Mouse (Mus musculus) hindbrain, embryonic 15.5 days (tissue): ENCODE measurements around the gene Hes6. TPM values are rescaled to one million over a fixed set of nuclear protein-coding genes. Genes with fewer than 3 reads are reported as not detected.

Experiments
- ATAC-seq: fragments of 200-750 bp; cut with Nextera tagmentation; 2 replicates; pipeline ENCODE4 v1.8.0; 2017; ENCODE audit warnings: low read depth, moderate number of reproducible peaks, moderate TSS enrichment; ENCODE audit not compliant: low FRiP score
- H3K27ac ChIP-seq: fragments of 300-500 bp; sonication (generic); replicated peaks from 2 replicates; pipeline ENCODE4 v1.5.1; 2015; ENCODE audit warnings: mild to moderate bottlenecking, inconsistent platforms
- H3K27me3 ChIP-seq: fragments of 300-500 bp; sonication (generic); 2 replicates; pipeline ENCODE4 v1.6.1; 2015; ENCODE audit warnings: control low read depth, inconsistent platforms
- H3K36me3 ChIP-seq: fragments of 300-500 bp; sonication (generic); 2 replicates; pipeline ENCODE4 v1.6.1; 2015; ENCODE audit warnings: control low read depth, inconsistent platforms
- H3K4me1 ChIP-seq: fragments of 300-500 bp; sonication (generic); replicated peaks from 2 replicates; pipeline ENCODE4 v1.6.1; 2015; ENCODE audit warnings: control low read depth, inconsistent platforms
- H3K4me2 ChIP-seq: fragments of 300-500 bp; sonication (generic); 2 replicates; pipeline ENCODE4 v1.6.1; 2015; ENCODE audit warnings: moderate library complexity, mild to moderate bottlenecking, inconsistent platforms
- H3K4me3 ChIP-seq: fragments of 300-500 bp; sonication (generic); 2 replicates; pipeline ENCODE4 v1.5.1; 2015; ENCODE audit warnings: mild to moderate bottlenecking, inconsistent platforms
- H3K9ac ChIP-seq: fragments of 300-500 bp; sonication (generic); 2 replicates; pipeline ENCODE4 v1.6.1; 2015; ENCODE audit warnings: inconsistent platforms
- H3K9me3 ChIP-seq: fragments of 300-500 bp; sonication (generic); 2 replicates; pipeline ENCODE4 v1.6.1; 2016; ENCODE audit warnings: control low read depth, inconsistent platforms
- WGBS: fragments of 180-500 bp; shearing (Covaris S2); methylation state at CpG from one replicate; pipeline ENCODE4 v1.1.7; 2015; 5-methylcytosine and 5-hydroxymethylcytosine counted together
- polyA plus RNA-seq: library from polyadenylated mRNA; unstranded; fragments of >200 nt; fragmentation: Nextera tagmentation; extraction: Ambion mirVana; gene quantifications from 2 replicates; pipeline ENCODE4 v1.2.1, GENCODE M21; 2015

Hes6 gene
- polyA plus RNA-seq, 1 experiment from 2014 or later, result 172 TPM

- Histone ChIP-seq H3K4me2 (peak overlapping the region; percentile 94), H3K27me3 (no peaks in the 10 kb centered on the region), H3K9ac (no peak overlapping the region), H3K27ac (peak overlapping the region; percentile 91), H3K4me3 (no peak overlapping the region), H3K4me1 (peaks cover 35% of the 10 kb centered on the region), H3K9me3 (no peaks in the 10 kb centered on the region), H3K36me3 (0 out of 2 replicates have a peak, but pooled peaks cover 9% of the 10 kb centered on the region)
- no peak for ATAC-seq
- 33% methylated on average over 4 of the region's 4 CpGs for WGBS
These were observed 1.1 kb upstream of the Hes6 start for GRCm38 (mm10) chr1:91414903-91415302.

GRCm38 (mm10) chr1:91413536-91413897, 321 bp downstream of the Hes6 start:
- Histone ChIP-seq H3K9ac (peak overlapping the region; percentile 45), H3K27me3 (no peaks in the 10 kb centered on the region), H3K27ac (peak overlapping the region; percentile 91), H3K9me3 (no peaks in the 10 kb centered on the region), H3K36me3 (0 out of 2 replicates have a peak, but pooled peaks cover 6% of the 10 kb centered on the region), H3K4me1 (peaks cover 35% of the 10 kb centered on the region), H3K4me2 (peak overlapping the region; percentile 94), H3K4me3 (peak overlapping the region; percentile 77)
- no peak for ATAC-seq
- WGBS, result under 1% methylated on average over 14 of the region's 14 CpGs

GRCm38 (mm10) chr1:91413030-91413506, 770 bp downstream of the Hes6 start:
- H3K9me3 ChIP-seq, result no peaks in the 10 kb centered on the region
- H3K9ac ChIP-seq, result peak overlapping the region; percentile 73
- peak; percentile 94 for ATAC-seq
- H3K4me2 ChIP-seq, result peak overlapping the region; percentile 94
- under 1% methylated on average over 34 of the region's 34 CpGs for WGBS
- H3K4me3 ChIP-seq, result peak overlapping the region; percentile 77
- H3K4me1 ChIP-seq, result peaks cover 35% of the 10 kb centered on the region
- peak overlapping the region; percentile 91 for H3K27ac ChIP-seq
- H3K27me3 ChIP-seq, result no peaks in the 10 kb centered on the region
- H3K36me3 ChIP-seq, result 0 out of 2 replicates have a peak, but pooled peaks cover 4% of the 10 kb centered on the region

- Histone ChIP-seq H3K27me3 (no peaks in the 10 kb centered on the region), H3K4me1 (peaks cover 35% of the 10 kb centered on the region), H3K9me3 (no peaks in the 10 kb centered on the region), H3K4me3 (peak overlapping the region; percentile 77), H3K4me2 (peak overlapping the region; percentile 94), H3K36me3 (no peaks in the 10 kb centered on the region), H3K9ac (peak overlapping the region; percentile 73), H3K27ac (peak overlapping the region; percentile 91)
- 2% methylated on average over 64 of the region's 65 CpGs for WGBS
- peak; percentile 25 for ATAC-seq
These were observed 1.4 kb downstream of the Hes6 start for GRCm38 (mm10) chr1:91412286-91413029.

- H3K4me3 ChIP-seq, result peak overlapping the region; percentile 77
- WGBS, result 47% methylated on average over 8 of the region's 8 CpGs
These were observed 2.1 kb downstream of the Hes6 start for GRCm38 (mm10) chr1:91411631-91412285.

GRCm38 (mm10) chr1:91407819-91408218, 6.0 kb downstream of the Hes6 start:
- Histone ChIP-seq H3K4me2 (no peak overlapping the region), H3K36me3 (no peaks in the 10 kb centered on the region), H3K9ac (no peak overlapping the region), H3K4me1 (peaks cover 13% of the 10 kb centered on the region), H3K27ac (no peak overlapping the region), H3K9me3 (no peaks in the 10 kb centered on the region), H3K4me3 (no peak overlapping the region), H3K27me3 (no peaks in the 10 kb centered on the region)
- no peak for ATAC-seq
- 84% methylated on average over 4 of the region's 4 CpGs for WGBS

More at GRCm38 (mm10) chr1:91411631-91412285, 2.1 kb downstream of the Hes6 start:
- Histone ChIP-seq H3K9ac (peak overlapping the region; percentile 73), H3K27me3 (no peaks in the 10 kb centered on the region), H3K9me3 (no peaks in the 10 kb centered on the region), H3K36me3 (no peaks in the 10 kb centered on the region), H3K27ac (no peak overlapping the region), H3K4me2 (peak overlapping the region; percentile 94), H3K4me1 (peaks cover 35% of the 10 kb centered on the region)
- ATAC-seq, result no peak

- no peak for ATAC-seq
- WGBS, result 54% methylated on average over 23 of the region's 23 CpGs
These were observed 8.2 kb downstream of the Hes6 start for GRCm38 (mm10) chr1:91405406-91406169.

GRCm38 (mm10) chr1:91404976-91405375, 8.9 kb downstream of the Hes6 start:
- Histone ChIP-seq H3K4me1 (no peaks in the 10 kb centered on the region), H3K27ac (no peak overlapping the region), H3K4me2 (no peak overlapping the region), H3K9me3 (no peaks in the 10 kb centered on the region), H3K36me3 (no peaks in the 10 kb centered on the region), H3K27me3 (no peaks in the 10 kb centered on the region), H3K4me3 (no peak overlapping the region), H3K9ac (no peak overlapping the region)
- WGBS, result 31% methylated on average over 1 of the region's 1 CpGs
- ATAC-seq, result no peak

More at GRCm38 (mm10) chr1:91405406-91406169, 8.2 kb downstream of the Hes6 start:
- Histone ChIP-seq H3K27ac (no peak overlapping the region), H3K36me3 (no peaks in the 10 kb centered on the region), H3K4me2 (0 out of 2 replicates have a peak overlapping the region, but pooled peaks have one; percentile 13), H3K9me3 (no peaks in the 10 kb centered on the region), H3K9ac (no peak overlapping the region), H3K4me3 (no peak overlapping the region), H3K4me1 (no peaks in the 10 kb centered on the region), H3K27me3 (no peaks in the 10 kb centered on the region)

GRCm38 (mm10) chr1:91398260-91399062, 15.4 kb downstream of the Hes6 start, which contains the start of gene Ilkap:
Gene Ilkap (minus strand): TSS chr1:91398815.
- WGBS, result under 1% methylated on average over 66 of the region's 91 CpGs
- ATAC-seq, result peak; percentile 95
- H3K4me3 ChIP-seq, result peak within 1 kb of the TSS; percentile 78

GRCm38 (mm10) chr1:91397927-91398259, 15.9 kb downstream of the Hes6 start:
- WGBS, result under 1% methylated on average over 12 of the region's 12 CpGs

More at GRCm38 (mm10) chr1:91398260-91399062, 15.4 kb downstream of the Hes6 start, which contains the start of gene Ilkap:
- H3K4me2 ChIP-seq, result peak within 1 kb of the TSS; percentile 84
- no peaks in the 10 kb centered on the region for H3K27me3 ChIP-seq
- H3K9me3 ChIP-seq, result no peaks in the 10 kb centered on the region
- H3K36me3 ChIP-seq, result 0 out of 2 replicates have a peak, but pooled peaks cover 12% of the 10 kb centered on the region
- H3K4me1 ChIP-seq, result peaks cover 28% of the 10 kb centered on the region
- peak within 1 kb of the TSS; percentile 75 for H3K9ac ChIP-seq
- H3K27ac ChIP-seq, result peak within 1 kb of the TSS; percentile 91

GRCm38 (mm10) chr1:91390369-91390768, 23.5 kb downstream of the Hes6 start:
- no peak overlapping the region for H3K4me3 ChIP-seq
- H3K36me3 ChIP-seq, result peaks cover 60% of the 10 kb centered on the region
- H3K9me3 ChIP-seq, result no peaks in the 10 kb centered on the region
- no peaks in the 10 kb centered on the region for H3K27me3 ChIP-seq
- WGBS, result 96% methylated on average over 5 of the region's 5 CpGs
- H3K27ac ChIP-seq, result no peak overlapping the region
- H3K4me2 ChIP-seq, result no peak overlapping the region
- H3K4me1 ChIP-seq, result peaks cover 8% of the 10 kb centered on the region; the same call in 1 of the 2 replicates
- ATAC-seq, result no peak
- H3K9ac ChIP-seq, result no peak overlapping the region

More at GRCm38 (mm10) chr1:91397927-91398259, 15.9 kb downstream of the Hes6 start:
- peak overlapping the region; percentile 91 for H3K27ac ChIP-seq
- H3K36me3 ChIP-seq, result 0 out of 2 replicates have a peak, but pooled peaks cover 12% of the 10 kb centered on the region
- H3K9me3 ChIP-seq, result no peaks in the 10 kb centered on the region
- peak overlapping the region; percentile 84 for H3K4me2 ChIP-seq
- no peaks in the 10 kb centered on the region for H3K27me3 ChIP-seq
- ATAC-seq, result no peak
- peak overlapping the region; percentile 78 for H3K4me3 ChIP-seq
- H3K4me1 ChIP-seq, result peaks cover 28% of the 10 kb centered on the region
- peak overlapping the region; percentile 75 for H3K9ac ChIP-seq
